Mouse (Mus musculus) gastrocnemius, adult 18-20 months (tissue): ENCODE measurements around the gene Nodal. TPM values are rescaled to one million over a fixed set of nuclear protein-coding genes. Genes with fewer than 3 reads are reported as not detected.

ENCODE experiments used
- DNase-seq: peaks from one replicate; pipeline ENCODE4 v3.0.0; 2021; ENCODE audit warnings: low spot score
- total RNA-seq, 2 experiments: library from RNA; stranded (reverse); gene quantifications; 2 replicates each; pipeline ENCODE4 v1.2.3; 2021

The Nodal gene
- total RNA-seq, 2 experiments from 2014 or later, result 0.09 to 0.11 TPM

DNA sequence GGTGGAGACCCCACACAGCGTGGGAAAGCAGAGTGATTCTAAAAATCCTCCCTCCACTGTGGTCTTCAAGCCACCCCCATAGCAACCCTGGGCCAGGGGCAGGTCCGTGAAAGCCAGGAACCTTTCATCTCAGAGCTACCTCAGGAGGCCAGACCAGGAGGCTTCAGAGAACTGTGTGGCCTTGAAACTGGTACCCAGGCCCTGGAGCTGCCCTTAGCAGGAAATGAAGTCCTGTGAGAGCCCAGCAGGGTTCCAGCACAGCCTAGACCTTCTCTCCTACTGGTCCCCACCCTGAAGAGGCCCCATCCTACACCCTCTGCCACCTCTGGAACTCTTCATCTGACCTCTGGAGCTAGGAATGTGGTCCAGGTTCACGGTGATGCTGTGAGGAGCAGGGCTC lies 19.6 kb upstream of the Nodal start:
- no peak for DNase-seq

- DNase-seq, result peak; percentile 75
These were observed 18.5 kb upstream of the Nodal start for GRCm38 (mm10) chr10:61399156-61399734.

GRCm38 (mm10) chr10:61400407-61400806 lies 17.4 kb upstream of the Nodal start:
- DNase-seq, result no peak

DNA sequence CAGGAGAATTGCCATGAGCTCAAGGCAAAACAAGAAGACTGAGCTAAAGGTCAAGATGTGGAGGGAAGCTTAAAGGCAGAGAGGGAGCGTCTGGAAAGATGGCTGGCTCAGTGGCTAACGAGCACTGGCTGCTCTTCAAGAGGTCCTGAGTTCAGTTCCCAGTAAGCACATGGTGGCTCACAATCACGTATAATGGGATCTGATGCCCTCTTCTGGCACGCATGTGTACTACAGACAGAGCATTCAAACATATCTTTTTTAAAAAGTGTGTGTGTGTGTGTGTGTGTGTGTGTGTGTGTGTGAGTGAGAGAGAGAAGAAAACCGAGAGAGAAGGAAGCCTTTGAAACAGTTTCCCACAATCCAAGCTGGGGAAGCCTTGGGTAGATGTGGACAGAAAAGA lies 15.3 kb upstream of the Nodal start:
- no peak for DNase-seq

- no peak for DNase-seq
These were observed 14.9 kb upstream of the Nodal start for GRCm38 (mm10) chr10:61402911-61403310.

- no peak for DNase-seq
These were observed 11.8 kb upstream of the Nodal start for GRCm38 (mm10) chr10:61405958-61406357.

- no peak for DNase-seq
These were observed 8.0 kb upstream of the Nodal start for GRCm38 (mm10) chr10:61409776-61410175.

DNA sequence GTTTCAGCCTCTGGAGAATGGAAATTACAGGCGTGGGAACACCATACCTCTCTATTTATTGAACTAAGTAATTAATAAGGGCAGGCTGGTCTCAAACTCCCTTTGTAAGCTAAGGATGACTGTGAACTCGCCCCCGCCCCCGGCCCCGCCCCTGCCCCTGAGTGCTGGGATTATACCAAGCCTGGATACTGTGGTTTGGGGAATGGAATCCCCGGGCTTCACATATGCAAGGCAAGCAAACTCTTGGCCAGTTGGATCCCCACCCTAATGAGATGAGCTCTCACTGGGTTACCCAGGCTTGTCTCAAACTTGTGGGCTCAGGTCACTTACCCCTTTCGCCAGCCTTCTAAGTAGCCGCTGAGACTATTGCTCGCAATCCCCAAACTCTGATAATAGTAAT lies 7.6 kb upstream of the Nodal start:
- DNase-seq, result no peak

DNA sequence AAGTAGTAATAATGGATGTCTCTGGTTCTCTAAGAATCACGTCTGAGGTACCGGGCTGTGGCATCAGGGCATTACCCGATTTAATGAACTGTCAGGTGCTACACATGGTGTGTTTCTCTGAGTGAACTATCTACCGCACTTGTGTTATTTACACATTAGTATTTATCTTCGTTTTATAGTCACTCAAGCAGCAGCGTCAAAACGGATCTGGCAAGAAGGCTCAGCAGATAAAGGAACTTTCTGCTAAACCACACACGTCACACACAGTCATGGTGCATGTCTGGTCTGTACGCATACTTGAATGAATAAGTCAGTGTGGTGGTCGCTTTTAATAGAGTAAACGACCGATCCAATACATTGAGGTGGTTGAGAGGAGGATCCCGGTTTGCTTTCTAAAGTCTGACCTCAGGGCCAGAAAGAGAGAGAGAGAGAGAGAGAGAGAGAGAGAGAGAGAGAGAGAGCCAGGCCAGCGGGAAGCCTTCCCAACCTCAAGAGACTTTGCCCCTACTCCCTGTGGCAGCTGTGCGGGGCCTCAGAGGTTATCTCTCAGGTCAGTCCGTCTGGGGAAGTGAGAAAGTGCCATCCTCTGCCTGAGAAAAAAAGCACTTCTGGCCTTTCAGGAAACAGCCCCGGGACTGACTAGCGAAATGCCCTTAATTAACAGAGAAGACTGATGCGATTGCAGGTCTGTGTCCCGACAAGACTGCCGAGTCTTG lies 4.7 kb upstream of the Nodal start:
- DNase-seq, result no peak

DNA sequence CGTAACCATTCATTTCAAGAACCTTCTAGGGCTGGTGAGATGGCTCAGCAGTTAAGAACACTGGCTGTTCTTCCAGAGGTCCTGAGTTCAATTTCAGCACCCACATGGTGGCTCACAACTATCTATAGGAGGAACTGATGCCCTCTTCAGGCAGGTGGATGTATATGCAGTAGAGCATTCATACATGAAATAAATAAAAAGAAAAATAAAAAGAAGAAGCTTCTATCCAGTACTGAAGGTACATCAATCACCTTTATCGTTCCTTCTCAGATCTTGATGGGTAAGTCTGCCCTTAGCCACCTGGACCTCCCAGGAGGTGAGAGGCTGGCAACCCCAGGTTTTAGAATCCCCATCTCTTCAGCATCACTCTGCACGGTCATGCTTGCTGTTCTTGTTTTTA lies 2.5 kb upstream of the Nodal start:
- DNase-seq, result no peak

- DNase-seq, result no peak
These were observed 1.9 kb upstream of the Nodal start for GRCm38 (mm10) chr10:61415890-61416289.

DNA sequence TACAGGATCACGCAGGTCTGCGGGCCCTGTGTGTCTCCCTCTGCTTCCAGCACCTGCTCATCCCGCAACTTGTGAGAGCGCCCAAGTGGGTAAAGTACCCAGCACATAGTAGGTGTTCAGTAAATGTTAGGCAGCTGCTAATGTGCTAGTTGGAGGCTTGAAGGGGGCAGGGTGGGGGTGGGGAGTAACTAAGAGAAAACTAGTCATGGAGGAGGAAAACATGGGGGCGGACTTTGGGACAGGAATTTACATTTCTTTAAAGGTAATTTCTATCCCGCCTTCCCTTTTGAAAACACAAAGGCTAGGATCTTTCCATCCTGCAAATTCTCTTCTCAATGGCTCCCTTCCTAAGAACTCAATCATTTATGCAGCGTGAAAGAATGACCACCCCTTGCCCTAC lies 1.2 kb upstream of the Nodal start:
- DNase-seq, result no peak

- DNase-seq, result no peak
These were observed 726 bp upstream of the Nodal start for GRCm38 (mm10) chr10:61417046-61417445.

DNA sequence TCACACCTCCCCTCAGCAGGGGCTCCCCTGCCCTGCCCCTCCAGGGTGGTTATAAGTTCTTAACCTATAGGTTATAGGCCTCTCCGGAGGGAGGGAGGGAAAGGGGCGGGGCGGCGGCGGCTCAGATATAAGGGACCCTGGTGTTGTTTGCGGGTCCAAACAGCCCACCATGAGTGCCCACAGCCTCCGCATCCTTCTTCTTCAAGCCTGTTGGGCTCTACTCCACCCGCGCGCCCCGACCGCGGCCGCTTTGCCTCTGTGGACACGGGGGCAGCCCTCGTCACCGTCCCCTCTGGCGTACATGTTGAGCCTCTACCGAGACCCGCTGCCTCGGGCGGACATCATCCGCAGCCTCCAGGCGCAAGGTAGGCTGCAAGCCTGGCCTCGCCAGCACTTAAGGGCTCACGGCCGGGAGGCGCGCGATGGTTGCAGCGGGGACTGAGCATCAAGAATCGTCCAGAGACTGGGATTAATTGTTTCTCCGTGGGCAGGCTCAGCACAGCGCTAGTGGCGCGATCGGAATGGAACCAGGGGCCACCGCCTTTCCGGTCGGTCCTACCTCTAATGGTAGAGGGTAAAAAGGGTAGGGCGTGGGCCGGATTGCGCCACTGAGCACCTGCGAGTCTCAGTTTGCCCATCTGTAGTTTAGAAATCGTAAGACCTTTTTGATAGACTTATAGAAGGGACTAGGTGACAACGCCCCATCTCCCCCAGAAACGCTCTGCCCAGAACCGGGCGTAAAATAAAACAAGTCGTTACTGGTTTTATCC lies 544 bp downstream of the Nodal start:
- no peak for DNase-seq

- no peak for DNase-seq
These were observed 1.4 kb downstream of the Nodal start for GRCm38 (mm10) chr10:61419146-61419545.

GRCm38 (mm10) chr10:61420011-61420410 lies 2.2 kb downstream of the Nodal start:
- no peak for DNase-seq

DNA sequence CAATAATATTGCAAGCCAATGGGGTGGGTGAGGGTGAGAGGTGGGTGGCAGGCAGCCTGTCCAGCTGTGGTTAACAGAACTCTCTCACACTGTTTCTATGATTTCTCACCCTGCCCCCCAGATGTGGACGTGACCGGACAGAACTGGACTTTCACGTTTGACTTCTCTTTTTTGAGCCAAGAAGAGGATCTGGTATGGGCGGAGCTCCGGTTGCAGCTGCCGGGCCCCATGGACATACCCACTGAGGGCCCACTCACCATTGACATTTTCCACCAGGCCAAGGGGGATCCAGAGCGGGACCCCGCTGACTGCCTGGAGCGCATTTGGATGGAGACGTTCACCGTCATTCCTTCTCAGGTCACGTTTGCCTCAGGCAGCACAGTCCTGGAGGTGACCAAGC lies 5.1 kb downstream of the Nodal start:
- no peak for DNase-seq

DNA sequence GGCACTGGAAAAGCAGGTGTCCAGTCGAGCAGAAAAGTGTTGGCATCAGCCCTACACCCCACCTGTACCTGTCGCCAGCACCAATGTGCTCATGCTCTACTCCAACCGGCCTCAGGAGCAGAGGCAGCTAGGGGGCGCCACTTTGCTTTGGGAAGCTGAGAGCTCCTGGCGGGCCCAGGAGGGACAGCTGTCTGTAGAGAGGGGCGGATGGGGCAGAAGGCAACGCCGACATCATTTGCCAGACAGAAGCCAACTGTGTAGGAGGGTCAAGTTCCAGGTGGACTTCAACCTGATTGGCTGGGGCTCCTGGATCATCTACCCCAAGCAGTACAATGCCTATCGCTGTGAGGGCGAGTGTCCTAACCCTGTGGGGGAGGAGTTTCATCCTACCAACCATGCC lies 5.5 kb downstream of the Nodal start:
- peak; percentile 65 for DNase-seq

- DNase-seq, result no peak
These were observed 6.7 kb downstream of the Nodal start for GRCm38 (mm10) chr10:61424500-61424899.

- no peak for DNase-seq
These were observed 7.3 kb downstream of the Nodal start for GRCm38 (mm10) chr10:61425047-61425446.

- peak; percentile 52 for DNase-seq
These were observed 8.5 kb downstream of the Nodal start for GRCm38 (mm10) chr10:61426251-61426757.

GRCm38 (mm10) chr10:61427951-61428350 lies 10.2 kb downstream of the Nodal start:
- no peak for DNase-seq

DNA sequence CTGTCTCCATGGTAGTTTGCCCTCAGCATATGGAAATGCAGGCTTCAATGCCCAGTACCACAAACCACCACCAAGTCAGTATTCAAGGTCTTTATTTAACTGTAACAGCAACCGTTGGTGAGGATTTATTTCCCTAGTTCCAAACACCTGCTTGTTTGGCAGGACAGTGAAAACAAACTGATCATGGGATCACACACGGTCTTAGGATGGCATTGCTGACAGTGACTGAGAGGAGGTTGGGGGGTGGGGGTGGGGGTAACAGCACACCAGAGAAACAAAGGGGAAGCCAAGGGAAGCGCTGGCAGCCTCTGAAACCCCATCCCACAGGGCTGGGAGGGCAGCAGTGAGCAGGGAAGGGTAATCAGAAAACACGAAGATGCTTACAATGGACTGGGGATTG lies 10.6 kb downstream of the Nodal start:
- peak; percentile 45 for DNase-seq
